8 mouse cellular contexts compared by ENCODE assay signal in the genomic region with DNA sequence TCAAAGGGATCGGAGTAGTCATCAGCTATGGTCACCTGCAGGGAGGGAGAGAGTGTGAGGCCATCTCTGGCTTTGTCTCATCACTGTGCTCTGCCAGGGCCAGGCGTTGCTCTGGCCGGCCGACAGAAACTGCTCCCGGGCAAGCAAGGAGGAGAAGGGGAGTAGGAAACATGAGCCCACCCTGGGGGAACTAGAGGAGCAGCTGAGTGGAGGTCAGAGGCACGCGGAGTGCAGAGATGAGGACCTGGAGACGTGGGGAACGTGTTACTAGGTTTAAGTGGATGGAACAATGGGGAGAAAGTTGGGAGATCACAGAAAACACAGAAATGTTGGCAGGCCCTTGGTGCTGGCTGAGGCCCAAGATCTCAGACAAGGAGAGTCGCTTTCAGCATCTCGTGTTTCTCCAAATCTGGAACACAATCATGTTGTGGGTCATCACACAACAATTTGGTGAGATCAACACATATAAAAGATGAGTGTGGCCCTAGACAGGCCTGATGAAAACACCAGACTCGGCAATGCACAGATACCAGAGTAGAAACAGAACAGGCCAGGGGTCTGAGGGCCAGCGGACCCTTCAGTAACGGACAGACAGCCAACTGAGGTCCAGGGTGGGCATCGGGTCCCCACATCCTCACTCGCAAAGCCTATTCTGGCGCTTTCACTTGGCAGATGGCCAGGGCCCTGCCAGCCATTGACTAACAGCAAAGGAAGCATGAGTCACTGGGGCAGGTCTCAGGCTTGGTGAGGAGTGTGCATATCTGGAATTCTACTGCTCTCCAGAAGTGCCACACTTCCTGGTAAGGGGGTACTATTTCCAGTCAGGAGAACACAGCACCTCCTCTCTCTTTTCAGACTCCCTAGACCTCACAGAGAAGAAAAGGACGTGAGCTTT. TPM values are rescaled to one million over a fixed set of nuclear protein-coding genes. Genes with fewer than 3 reads are reported as not detected.
DNase-seq lines count a peak whose midpoint lies in the region; ATAC-seq lines count a peak whose summit lies in the region.

No protein-coding gene starts in this region.

- H3K4me3 ChIP-seq in embryonic facial prominence, embryonic 11.5 days (ENCODE audit: low read depth, low read length), result no peak overlapping the region
- H3K4me3 ChIP-seq in heart, embryonic 10.5 days, result peak overlapping the region; percentile 31
- H3K4me3 ChIP-seq in kidney, embryonic 14.5 days (ENCODE audit: low read length), result no peak overlapping the region

- no peaks in the 10 kb centered on the region for H3K36me3 ChIP-seq in embryonic facial prominence, embryonic 11.5 days (replicated peaks; ENCODE audit: control insufficient read depth, insufficient read depth, low read depth, low read length)
- H3K36me3 ChIP-seq in heart, embryonic 10.5 days, result peaks cover 17% of the 10 kb centered on the region
- H3K36me3 ChIP-seq in kidney, embryonic 14.5 days (ENCODE audit: control insufficient read depth, insufficient read depth, low read length), result no peaks in the 10 kb centered on the region

- peak; percentile 72 for DNase-seq in right cerebral cortex, postnatal 10 days (ENCODE audit: low spot score in 2 of 2)
- no peak for DNase-seq in right cerebral cortex, postnatal 36 days (ENCODE audit: low spot score in 2 of 2)
- peak; percentile 56 for DNase-seq in embryonic facial prominence, embryonic 11.5 days (ENCODE audit: low spot score)
- peak; percentile 81 for DNase-seq in heart, embryonic 10.5 days (ENCODE audit: low spot score)
- DNase-seq in lung, postnatal 10 days, result peak; percentile 91
- peak; percentile 67 for DNase-seq in retina, postnatal 1 day
- DNase-seq in thymus, postnatal 10 days (ENCODE audit: low spot score in 2 of 2), result no peak

- no peak overlapping the region; the same call in 1 of the 2 replicates for H3K4me2 ChIP-seq in embryonic facial prominence, embryonic 11.5 days (ENCODE audit: low read depth, low read length)
- H3K4me2 ChIP-seq in kidney, embryonic 14.5 days (replicated peaks; ENCODE audit: low read depth, low read length), result no peak overlapping the region; the same call in 1 of the 2 replicates

- peak overlapping the region; percentile 11 for H3K27ac ChIP-seq in embryonic facial prominence, embryonic 11.5 days (replicated peaks; ENCODE audit: low read depth, low read length)
- H3K27ac ChIP-seq in heart, embryonic 10.5 days, result peak overlapping the region; percentile 88
- H3K27ac ChIP-seq in kidney, embryonic 14.5 days (ENCODE audit: low read depth, low read length), result peak overlapping the region; percentile 69

- no peaks in the 10 kb centered on the region for H3K9me3 ChIP-seq in embryonic facial prominence, embryonic 11.5 days (replicated peaks; ENCODE audit: control insufficient read depth, low read length)
- H3K9me3 ChIP-seq in heart, embryonic 10.5 days, result no peaks in the 10 kb centered on the region
- H3K9me3 ChIP-seq in kidney, embryonic 14.5 days (ENCODE audit: control insufficient read depth, low read length), result no peaks in the 10 kb centered on the region

- peaks cover 46% of the 10 kb centered on the region for H3K4me1 ChIP-seq in embryonic facial prominence, embryonic 11.5 days (ENCODE audit: control insufficient read depth, insufficient read depth, low read length)
- H3K4me1 ChIP-seq in heart, embryonic 10.5 days, result peaks cover 90% of the 10 kb centered on the region
- peaks cover 61% of the 10 kb centered on the region for H3K4me1 ChIP-seq in kidney, embryonic 14.5 days (ENCODE audit: control insufficient read depth, insufficient read depth, low read length)

- H3K9ac ChIP-seq in embryonic facial prominence, embryonic 11.5 days (replicated peaks; ENCODE audit: low read length), result peak overlapping the region; percentile 18; the same call in 1 of the 2 replicates
- H3K9ac ChIP-seq in kidney, embryonic 14.5 days (ENCODE audit: low read depth, low read length), result peak overlapping the region; percentile 44; the same call in 1 of the 2 replicates

- H3K27me3 ChIP-seq in embryonic facial prominence, embryonic 11.5 days (ENCODE audit: control insufficient read depth, insufficient read depth, low read length), result no peaks in the 10 kb centered on the region
- no peaks in the 10 kb centered on the region for H3K27me3 ChIP-seq in heart, embryonic 10.5 days (ENCODE audit: insufficient read depth, poor library complexity, severe bottlenecking)
- no peaks in the 10 kb centered on the region for H3K27me3 ChIP-seq in kidney, embryonic 14.5 days (ENCODE audit: control insufficient read depth, insufficient read depth, low read length)

- 23% methylated on average over 18 of the region's 18 CpGs for WGBS in embryonic facial prominence, embryonic 11.5 days
- 28% methylated on average over 18 of the region's 18 CpGs for WGBS in heart, embryonic 10.5 days
- 19% methylated on average over 18 of the region's 18 CpGs for WGBS in kidney, embryonic 14.5 days

- no peak for ATAC-seq in embryonic facial prominence, embryonic 11.5 days (replicated peaks; ENCODE audit: insufficient number of reproducible peaks, low FRiP score, low TSS enrichment, low read depth)
- ATAC-seq in kidney, embryonic 14.5 days (ENCODE audit: low FRiP score, low TSS enrichment), result peak; percentile 47; the same call in 1 of the 2 replicates

RNA-seq across cellular contexts. Expression of a gene that starts 42.9 kb away (rescaled TPM):
- 5.8 and 7.5 TPM in 2 replicates for polyA plus RNA-seq in embryonic facial prominence, embryonic 11.5 days (2014; fragmentation: Nextera tagmentation; extraction: Ambion mirVana)
- polyA plus RNA-seq in heart, embryonic 10.5 days (2016; fragmentation: Nextera tagmentation; extraction: Ambion mirVana), result 8.2 and 8.3 TPM in 2 replicates
- polyA plus RNA-seq in kidney, embryonic 14.5 days (2014; fragmentation: Nextera tagmentation; extraction: Ambion mirVana), result 6.0 and 6.1 TPM in 2 replicates

Comparison
In these comparisons a context has a peak if more than half of its experiments do, and no peak if none do; other contexts are left out.
1. DNase-seq: peak in right cerebral cortex, postnatal 10 days (2 of 2), embryonic facial prominence, embryonic 11.5 days (single experiment), heart, embryonic 10.5 days (single experiment), lung, postnatal 10 days (single experiment) and retina, postnatal 1 day (single experiment); none in right cerebral cortex, postnatal 36 days (0 of 2) and thymus, postnatal 10 days (0 of 2).
2. H3K27ac ChIP-seq: peak in every context shown above with its lines; median percentile 88 in heart, embryonic 10.5 days; 69 in kidney, embryonic 14.5 days; 11 in embryonic facial prominence, embryonic 11.5 days.